Mouse (Mus musculus) ES-Bruce4 (cell line): ENCODE data around the gene Angptl1.

Experiments used
- CTCF ChIP-seq: IDR thresholded peaks from one replicate; pipeline ENCODE4 v1.8.1; 2011; ENCODE audit warnings: low read depth, low read length
- POLR2A ChIP-seq: IDR thresholded peaks from one replicate; pipeline ENCODE4 v1.8.1; 2011; ENCODE audit warnings: low read length; ENCODE audit not compliant: insufficient read depth

- TF ChIP-seq CTCF: no peak
- TF ChIP-seq POLR2A: no peak
Measured at GRCm38 (mm10) chr1:156905660-156906059, 67.3 kb downstream of the Angptl1 start.
